Mouse (Mus musculus) Patski (cell line): ENCODE data around the gene Gkn3. TPM values are rescaled to one million over a fixed set of nuclear protein-coding genes. Genes with fewer than 3 reads are reported as not detected.

Experiments
- ATAC-seq: fragments of 100-300 bp; one replicate; pipeline ENCODE4 v1.8.0; 2021
- CTCF ChIA-PET: fragments of 350-600 bp; sonication (Branson Sonifier 250); formaldehyde crosslinking; loops from one replicate; lab custom pipeline; 2022; ENCODE audit warnings: inconsistent platforms; lab: Charles Lee
- POLR2A ChIA-PET: fragments of 350-600 bp; sonication (Branson Sonifier 250); formaldehyde crosslinking; loops from one replicate; lab custom pipeline; 2022; ENCODE audit warnings: antibody characterized with exemption, inconsistent platforms; lab: Charles Lee
- DNase-seq: peaks from one replicate; pipeline ENCODE4 v3.0.0-alpha.2; 2011; ENCODE audit warnings: low read depth, low spot score
- H3K27me3 ChIP-seq: fragments of 371-371 bp; one replicate; pipeline ENCODE4 v1.5.1; 2021
- CTCF ChIP-seq: fragments of 100-300 bp; IDR thresholded peaks from one replicate; pipeline ENCODE4 v1.5.1; 2021
- in situ Hi-C: fragments of 300-500 bp; cut with MboI; formaldehyde crosslinking; loops from 3 replicates; pipeline ENCODE4 v1.11.1; 2018; ENCODE audit warnings: low pct_unique_long_range_greater_than_20kb, mixed read lengths
- polyA plus RNA-seq: library from polyadenylated mRNA; unstranded; gene quantifications from one replicate; pipeline ENCODE4 v1.2.3, GENCODE M21; 2021

Gene Gkn3
- polyA plus RNA-seq, result not detected

GRCm38 (mm10) chr6:87388877-87389276, at the start of gene Gkn3:
Gene Gkn3 (minus strand): TSS chr6:87388935.
- CTCF ChIA-PET, result interaction anchor here (1.6 to 2.7 kb wide), 2 partner anchors 11 to 47 kb away, joined by 4 to 12 read pairs; no protein-coding TSS in a partner anchor
- H3K27me3 ChIP-seq, result peaks cover 7% of the 10 kb centered on the region
- POLR2A ChIA-PET, result no interaction called here
- DNase-seq (no peak), ATAC-seq (no peak)
- no peak for TF ChIP-seq CTCF
- in situ Hi-C loops, result loop anchor here (5.0 kb wide), 1 partner anchor 287 kb away; the partner anchor contains the start of gene D6Ertd527e

DNA sequence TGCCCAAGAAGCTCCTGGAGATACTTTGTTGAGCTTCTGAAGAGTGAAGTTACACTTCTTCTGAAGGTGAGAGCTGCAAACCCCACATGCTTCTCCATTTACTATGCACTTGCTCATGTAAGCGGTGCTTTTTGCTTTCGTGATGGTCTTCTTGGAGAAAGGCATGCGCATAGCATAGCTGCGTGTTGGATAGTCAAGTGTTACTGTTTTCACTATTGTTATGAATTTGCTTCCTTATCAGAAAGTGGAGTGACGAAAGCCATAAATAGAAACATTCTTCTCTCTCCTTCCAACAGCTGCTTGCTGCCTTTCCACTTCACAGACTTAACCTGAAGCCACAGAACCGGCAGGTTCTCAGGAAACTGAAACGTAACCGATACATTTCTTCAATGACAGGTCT, 48.0 kb upstream of the Gkn3 start:
- POLR2A ChIA-PET, result no interaction called here
- in situ Hi-C loops, result no loop called here

DNA sequence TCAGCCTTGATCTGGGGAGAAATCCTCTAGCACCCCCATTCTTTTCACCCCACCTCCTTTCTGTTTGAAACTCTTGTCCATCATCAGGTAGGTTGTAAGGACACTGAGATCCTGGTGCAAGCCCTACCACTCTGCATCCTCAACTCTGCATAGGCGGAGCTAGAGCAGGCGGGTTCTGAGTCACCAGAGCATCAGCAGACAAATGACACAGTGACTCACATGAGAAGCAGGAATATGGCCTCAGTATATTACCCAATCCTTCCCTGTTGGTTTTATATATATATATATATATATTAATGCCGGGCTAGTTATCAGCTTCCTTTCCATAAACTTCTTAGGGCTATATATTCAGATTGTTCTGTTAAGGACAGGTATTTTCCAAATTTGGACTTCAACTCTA, 47.1 kb upstream of the Gkn3 start:
- DNase-seq (no peak), ATAC-seq (no peak)
- in situ Hi-C loops, result no loop called here
- ChIA-PET CTCF (interaction anchor here (1.7 to 1.8 kb wide), 2 partner anchors 15 to 48 kb away, joined by 4 to 6 read pairs; partner anchors contain the start of gene Gkn3), POLR2A (no interaction called here)
- TF ChIP-seq CTCF, result no peak
- peaks cover 37% of the 10 kb centered on the region for H3K27me3 ChIP-seq

More for the DNA sequence above, 48.0 kb upstream of the Gkn3 start:
- CTCF ChIA-PET, result interaction anchor here (1.7 to 1.8 kb wide), 2 partner anchors 14 to 49 kb away, joined by 4 to 6 read pairs; partner anchors contain the start of gene Gkn3
- DNase-seq (no peak), ATAC-seq (no peak)
- peaks cover 46% of the 10 kb centered on the region for H3K27me3 ChIP-seq
- TF ChIP-seq CTCF, result no peak

DNA sequence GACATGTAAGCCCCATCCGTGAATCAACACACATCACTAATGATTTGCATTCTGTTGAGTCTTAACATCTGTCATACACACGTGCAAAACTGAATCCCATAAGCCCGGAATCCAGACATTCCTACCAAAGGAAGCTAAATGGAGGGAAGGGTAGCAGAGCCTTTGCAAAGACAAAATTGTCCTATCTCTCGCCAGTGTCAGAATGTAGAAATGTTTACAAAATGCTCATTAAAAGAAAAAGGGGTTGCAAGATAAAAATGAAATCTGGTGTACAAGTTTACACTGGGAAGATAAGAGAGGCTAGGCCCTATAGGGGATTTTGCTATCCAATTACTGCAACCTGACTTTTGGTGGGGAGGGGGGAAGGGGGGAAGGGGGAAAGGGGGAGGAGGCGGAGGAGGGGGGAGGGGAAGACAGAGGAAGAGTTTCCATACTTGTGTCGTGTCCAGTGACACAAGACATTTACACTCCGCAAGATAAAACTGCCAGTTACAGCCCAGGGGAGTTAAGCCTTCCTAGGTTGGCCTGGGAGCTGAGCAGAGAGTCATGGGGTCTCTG, 39.8 kb upstream of the Gkn3 start, which contains the start of gene Bmp10:
Gene Bmp10, plus strand, starts transcription at position 508 of the 558 bp plus-strand sequence.
- H3K27me3 ChIP-seq, result peaks cover 10% of the 10 kb centered on the region
- ATAC-seq, result no peak
- DNase-seq, result no peak
- ChIA-PET POLR2A (no interaction called here), CTCF (no interaction called here)
- no peak for TF ChIP-seq CTCF
- in situ Hi-C loops, result no loop called here

GRCm38 (mm10) chr6:87427616-87428015, 38.9 kb upstream of the Gkn3 start:
- in situ Hi-C loops, result no loop called here
- CTCF ChIA-PET, result no interaction called here
- no peak for DNase-seq
- peaks cover 8% of the 10 kb centered on the region for H3K27me3 ChIP-seq
- ATAC-seq, result no peak
- TF ChIP-seq CTCF, result no peak
- POLR2A ChIA-PET, result no interaction called here

DNA sequence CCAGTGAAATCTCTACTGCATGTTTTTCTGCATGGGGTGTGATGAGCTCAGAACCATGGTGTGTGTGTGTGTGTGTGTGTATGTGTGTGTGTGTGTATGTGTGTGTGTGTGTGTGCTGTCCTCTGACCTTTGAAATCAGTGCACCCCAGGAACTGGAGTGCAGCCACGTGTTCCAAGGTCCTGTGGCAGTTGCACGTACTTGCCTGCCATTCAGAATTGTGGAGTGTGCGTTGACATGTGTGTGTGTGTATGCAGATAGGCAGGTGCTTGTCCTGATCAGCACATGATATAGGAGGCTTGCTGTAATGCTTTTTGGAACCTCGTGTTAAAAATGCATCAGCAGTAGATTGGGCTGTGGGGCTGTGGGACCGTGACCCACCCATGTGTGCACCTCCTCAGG, 38.2 kb upstream of the Gkn3 start:
- ChIA-PET CTCF (interaction anchor here (1.1 kb wide), 1 partner anchor 26 kb away, joined by 3 read pairs; no protein-coding TSS in a partner anchor), POLR2A (interaction anchor here (0.6 kb wide), 1 partner anchor 1001 kb away, joined by 3 read pairs; no protein-coding TSS in a partner anchor)
- no peak for ATAC-seq
- TF ChIP-seq CTCF, result no peak
- no peak for DNase-seq
- peaks cover 8% of the 10 kb centered on the region for H3K27me3 ChIP-seq
- in situ Hi-C loops, result no loop called here

- H3K27me3 ChIP-seq, result peaks cover 9% of the 10 kb centered on the region
- ChIA-PET POLR2A (no interaction called here), CTCF (no interaction called here)
- DNase-seq (no peak), ATAC-seq (no peak)
- in situ Hi-C loops, result no loop called here
- TF ChIP-seq CTCF, result no peak
Observed at GRCm38 (mm10) chr6:87424037-87424816, 35.5 kb upstream of the Gkn3 start.

- DNase-seq (no peak), ATAC-seq (no peak)
- no peak for TF ChIP-seq CTCF
Observed at GRCm38 (mm10) chr6:87422304-87422703, 33.6 kb upstream of the Gkn3 start.

DNA sequence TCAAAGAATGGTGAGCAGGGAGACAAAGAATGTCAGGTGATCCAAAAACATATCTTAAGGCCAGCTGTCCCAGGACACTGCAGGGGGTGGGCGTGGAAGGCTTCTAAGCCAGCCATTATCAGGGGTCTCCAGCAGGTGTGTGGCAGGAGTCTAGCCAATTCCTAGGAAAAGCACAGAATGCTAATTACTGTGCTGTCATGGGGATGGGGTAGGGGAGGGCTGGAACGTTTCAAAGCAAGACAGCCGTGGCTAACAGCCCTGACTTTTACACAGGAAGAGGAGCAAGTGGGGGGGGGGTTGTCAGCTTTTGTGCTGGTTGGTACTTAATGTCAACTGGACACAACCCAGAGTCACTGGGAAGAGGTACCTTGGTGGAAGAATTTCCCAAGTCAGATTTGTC, 23.3 kb upstream of the Gkn3 start:
- H3K27me3 ChIP-seq, result peaks cover 5% of the 10 kb centered on the region
- no peak for TF ChIP-seq CTCF
- ChIA-PET POLR2A (no interaction called here), CTCF (no interaction called here)
- in situ Hi-C loops, result no loop called here
- DNase-seq (no peak), ATAC-seq (no peak)

More at GRCm38 (mm10) chr6:87422304-87422703, 33.6 kb upstream of the Gkn3 start:
- POLR2A ChIA-PET, result no interaction called here
- CTCF ChIA-PET, result no interaction called here
- in situ Hi-C loops, result no loop called here
- peaks cover 15% of the 10 kb centered on the region for H3K27me3 ChIP-seq

- DNase-seq (no peak), ATAC-seq (no peak)
- H3K27me3 ChIP-seq, result no peaks in the 10 kb centered on the region
- ChIA-PET POLR2A (no interaction called here), CTCF (interaction anchor here (1.0 kb wide), 2 partner anchors 8 to 10 kb away, joined by 3 read pairs; no protein-coding TSS in a partner anchor)
- no peak for TF ChIP-seq CTCF
- in situ Hi-C loops, result no loop called here
Observed at GRCm38 (mm10) chr6:87401456-87401855, 12.7 kb upstream of the Gkn3 start.
